Mouse (Mus musculus) urinary bladder, adult 2 months (tissue): ENCODE measurements at regions not wholly inside any gene's neighbourhood (a gene's known extent, or its start where the extent isn't known, plus 50 kb on each side); places are given as distances from the start of the nearest gene placed in this dataset.
"Not testable (repeated sequence)": the region's sequence is repeated elsewhere in the genome, so short reads cannot be mapped to it uniquely, and the experiment has no call there.

Experiments
- DNase-seq: peaks from one replicate; pipeline ENCODE4 v3.0.0; 2022; ENCODE audit warnings: low spot score

- no peak for DNase-seq
These were observed 243.9 kb downstream of the AI429214 start for GRCm38 (mm10) chr8:37237306-37237705.

GRCm38 (mm10) chr8:37239354-37239753 lies 245.9 kb downstream of the AI429214 start:
- no peak for DNase-seq

GRCm38 (mm10) chr8:37251234-37251633 lies 257.8 kb downstream of the AI429214 start:
- not testable (repeated sequence) for DNase-seq

- DNase-seq: no peak
These were observed 297.9 kb downstream of the AI429214 start for GRCm38 (mm10) chr8:37291069-37291850.
